Comparison of ENCODE assay signal across 9 mouse cellular contexts in the genomic region with DNA sequence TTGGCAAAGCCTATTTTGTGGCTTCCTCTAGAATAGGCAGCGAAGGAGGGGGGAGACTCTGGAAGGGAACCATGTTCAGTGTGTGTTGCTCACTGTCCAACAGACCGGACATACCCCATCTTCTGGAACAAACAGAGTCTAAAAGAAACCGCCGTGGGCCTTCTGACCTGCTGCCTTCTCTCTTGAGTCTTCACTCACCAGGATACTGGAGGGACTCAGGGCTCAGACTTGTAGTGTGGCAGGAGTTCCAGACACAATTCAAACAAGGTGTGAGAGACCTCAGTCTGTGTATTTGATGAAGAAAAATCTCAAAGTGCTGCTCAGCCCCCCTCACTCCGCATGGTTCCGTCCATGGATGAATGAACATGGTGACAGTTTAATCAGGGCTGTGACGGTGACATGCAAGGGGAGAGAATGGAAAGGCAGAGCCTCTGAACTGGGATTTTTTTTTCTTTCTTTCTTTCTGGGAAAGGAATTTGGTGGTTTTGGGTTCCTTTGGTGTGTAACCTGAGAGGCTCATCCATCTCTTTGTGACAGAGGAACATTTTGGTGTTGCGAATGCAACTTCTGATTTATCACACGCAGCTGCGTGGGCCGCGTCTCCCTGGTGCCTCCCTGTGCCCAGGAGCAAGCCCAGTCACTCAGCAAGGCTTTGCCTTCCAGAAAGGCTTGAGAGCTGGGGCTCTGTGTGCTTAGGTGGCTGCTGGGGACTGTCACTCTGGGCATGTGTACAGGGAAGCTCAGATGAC. TPM values are rescaled to one million over a fixed set of nuclear protein-coding genes. Genes with fewer than 3 reads are reported as not detected.
DNase-seq lines count a peak whose midpoint lies in the region; ATAC-seq and TF ChIP-seq lines count a peak whose summit lies in the region.
"Had no signal": no experiment of that assay in that cellular context is flagged by ENCODE, and none has a peak within 500 bp of the region (broad histone marks: within the 10 kb centered on the region; RNA-seq: fewer than 3 reads in every experiment).

No protein-coding gene starts in this region.

- H3K27ac ChIP-seq in kidney, adult 2 months (ENCODE audit: insufficient read depth, low read depth, low read length) = no peak overlapping the region
- peak overlapping the region; percentile 80 for H3K27ac ChIP-seq in embryonic facial prominence, embryonic 12.5 days
- peak overlapping the region; percentile 87 for H3K27ac ChIP-seq in kidney, embryonic 16.5 days (ENCODE audit: low read length)
- H3K27ac ChIP-seq in neural tube, embryonic 13.5 days (replicated peaks) = peak overlapping the region; percentile 42; the same call in 1 of the 2 replicates

- no peak for TF ChIP-seq CTCF in kidney, adult 2 months (conservative IDR thresholded peaks at IDR 0.05; ENCODE audit: insufficient read depth, insufficient read length, low read depth, low read length)

- no peak for TF ChIP-seq POLR2A in kidney, adult 2 months (IDR thresholded peaks at IDR 0.05; ENCODE audit: low read depth, low read length)

- no peak overlapping the region for H3K4me2 ChIP-seq in embryonic facial prominence, embryonic 12.5 days (replicated peaks)
- H3K4me2 ChIP-seq in kidney, embryonic 16.5 days (replicated peaks; ENCODE audit: low read depth, low read length) = peak overlapping the region; percentile 21
- no peak overlapping the region for H3K4me2 ChIP-seq in neural tube, embryonic 13.5 days

- H3K27me3 ChIP-seq in kidney, adult 2 months (replicated peaks; ENCODE audit: control insufficient read depth, insufficient read depth, low read length) = no peaks in the 10 kb centered on the region
- no peaks in the 10 kb centered on the region for H3K27me3 ChIP-seq in embryonic facial prominence, embryonic 12.5 days
- no peaks in the 10 kb centered on the region for H3K27me3 ChIP-seq in kidney, embryonic 16.5 days (ENCODE audit: insufficient read depth, low read length)
- H3K27me3 ChIP-seq in neural tube, embryonic 13.5 days = no peaks in the 10 kb centered on the region

- 0 out of 2 replicates have a peak, but pooled peaks cover under 1% of the 10 kb centered on the region for H3K9me3 ChIP-seq in embryonic facial prominence, embryonic 12.5 days
- no peaks in the 10 kb centered on the region for H3K9me3 ChIP-seq in kidney, embryonic 16.5 days (ENCODE audit: low read length)
- H3K9me3 ChIP-seq in neural tube, embryonic 13.5 days = no peaks in the 10 kb centered on the region

- H3K4me1 ChIP-seq in kidney, adult 2 months (ENCODE audit: control insufficient read depth, insufficient read depth, low read length) = peaks cover 13% of the 10 kb centered on the region
- peaks cover 50% of the 10 kb centered on the region for H3K4me1 ChIP-seq in embryonic facial prominence, embryonic 12.5 days
- H3K4me1 ChIP-seq in kidney, embryonic 16.5 days (ENCODE audit: insufficient read depth, low read length) = peaks cover 70% of the 10 kb centered on the region
- peaks cover 47% of the 10 kb centered on the region for H3K4me1 ChIP-seq in neural tube, embryonic 13.5 days (replicated peaks)

- no peak overlapping the region for H3K9ac ChIP-seq in embryonic facial prominence, embryonic 12.5 days
- H3K9ac ChIP-seq in kidney, embryonic 16.5 days (replicated peaks; ENCODE audit: low read length) = peak overlapping the region; percentile 40
- H3K9ac ChIP-seq in neural tube, embryonic 13.5 days = peak overlapping the region; percentile 32; the same call in 1 of the 2 replicates

- peak; percentile 52; the same call in 1 of the 2 replicates for ATAC-seq in embryonic facial prominence, embryonic 12.5 days (ENCODE audit: insufficient number of reproducible peaks, insufficient read depth, low FRiP score, low TSS enrichment)
- ATAC-seq in kidney, embryonic 16.5 days (ENCODE audit: low FRiP score, low TSS enrichment) = peak; percentile 70
- 0 out of 2 replicates have a peak, but pooled peaks have one; percentile 46 for ATAC-seq in neural tube, embryonic 13.5 days (ENCODE audit: low read depth)

- no peaks in the 10 kb centered on the region for H3K36me3 ChIP-seq in kidney, adult 2 months (ENCODE audit: control insufficient read depth, insufficient read depth, low read length)
- 0 out of 2 replicates have a peak, but pooled peaks cover 5% of the 10 kb centered on the region for H3K36me3 ChIP-seq in embryonic facial prominence, embryonic 12.5 days
- H3K36me3 ChIP-seq in kidney, embryonic 16.5 days (ENCODE audit: insufficient read depth, low read length) = no peaks in the 10 kb centered on the region
- no peaks in the 10 kb centered on the region for H3K36me3 ChIP-seq in neural tube, embryonic 13.5 days
- H3K36me3 ChIP-seq: G1E had no signal

- H3K4me3 ChIP-seq in kidney, adult 2 months (ENCODE audit: insufficient read depth, low read depth, low read length) = no peak overlapping the region
- no peak overlapping the region for H3K4me3 ChIP-seq in embryonic facial prominence, embryonic 12.5 days
- H3K4me3 ChIP-seq in kidney, embryonic 16.5 days (ENCODE audit: low read length) = no peak overlapping the region
- no peak overlapping the region for H3K4me3 ChIP-seq in neural tube, embryonic 13.5 days

- DNase-seq in kidney, adult 2 months = peak; percentile 52
- DNase-seq in kidney, adult 18-20 months = no peak
- DNase-seq in frontal cortex, postnatal 36 days (ENCODE audit: low spot score in 2 of 2) = no peak
- no peak for DNase-seq in left cerebral cortex, adult 18-20 months (ENCODE audit: low spot score in 2 of 2)
- DNase-seq in adrenal gland, postnatal 4 days (ENCODE audit: low spot score in 2 of 2) = no peak

- 42% methylated on average over 12 of the region's 12 CpGs for WGBS in kidney, adult 2 months
- 30% methylated on average over 12 of the region's 12 CpGs for WGBS in embryonic facial prominence, embryonic 12.5 days
- WGBS in kidney, embryonic 16.5 days = 15% methylated on average over 12 of the region's 12 CpGs
- 15% methylated on average over 12 of the region's 12 CpGs for WGBS in neural tube, embryonic 13.5 days

RNA-seq across cellular contexts. Expression of gene Hunk, which starts 21.9 kb away (rescaled TPM):
- 2.1 and 2.3 TPM in 2 replicates for polyA plus RNA-seq in kidney, adult 2 months (2012; rRNA removed)
- polyA plus RNA-seq in embryonic facial prominence, embryonic 12.5 days (2016; fragmentation: Nextera tagmentation; extraction: Ambion mirVana) = 23.8 and 25.0 TPM in 2 replicates
- polyA plus RNA-seq in kidney, embryonic 16.5 days (2015; fragmentation: Nextera tagmentation; extraction: Ambion mirVana) = 11.3 and 12.7 TPM in 2 replicates
- polyA plus RNA-seq in neural tube, embryonic 13.5 days (2015; fragmentation: Nextera tagmentation; extraction: Ambion mirVana) = 6.2 and 6.8 TPM in 2 replicates
- 10 to 100 TPM; 13.0 to 16.8 TPM for total RNA-seq in left cerebral cortex, adult 18-20 months (2021)
- total RNA-seq in adrenal gland, postnatal 4 days (2021) = 10 to 100 TPM; 12.3 to 13.7 TPM
- polyA plus RNA-seq: G1E had no signal
